Mouse (Mus musculus): ENCODE measurements around the gene Otos. TPM values are rescaled to one million over a fixed set of nuclear protein-coding genes. Genes with fewer than 3 reads are reported as not detected.

Gene Otos
- polyA plus RNA-seq, 1 experiment from 2014 or later, result 0.09 TPM

GRCm38 (mm10) chr1:92614516-92614915, 34.1 kb downstream of the Otos start:
- no peak for DNase-seq (ENCODE audit: low spot score)
- no peak for ATAC-seq (replicated peaks; ENCODE audit: low FRiP score, low TSS enrichment, low read depth)
- no peaks in the 10 kb centered on the region for H3K9me3 ChIP-seq (ENCODE audit: control insufficient read depth, low read length)

GRCm38 (mm10) chr1:92613175-92613574, 35.5 kb downstream of the Otos start:
- Histone ChIP-seq H3K27me3 (replicated peaks; ENCODE audit: control insufficient read depth, insufficient read depth, low read length) (no peaks in the 10 kb centered on the region), H3K4me1 (replicated peaks; ENCODE audit: control insufficient read depth, insufficient read depth, low read length) (no peaks in the 10 kb centered on the region), H3K9ac (ENCODE audit: low read length) (no peak overlapping the region), H3K4me3 (ENCODE audit: low read depth, low read length) (no peak overlapping the region), H3K27ac (ENCODE audit: low read depth) (no peak overlapping the region), H3K4me2 (ENCODE audit: low read length) (no peak overlapping the region), H3K9me3 (ENCODE audit: control insufficient read depth, low read length) (no peaks in the 10 kb centered on the region), H3K36me3 (ENCODE audit: control insufficient read depth, insufficient read depth, low read length) (no peaks in the 10 kb centered on the region)
- 46% methylated on average over 4 of the region's 4 CpGs for WGBS
- DNase-seq (ENCODE audit: low spot score), result no peak
- no peak for ATAC-seq (replicated peaks; ENCODE audit: low FRiP score, low TSS enrichment, low read depth)

More at GRCm38 (mm10) chr1:92614516-92614915, 34.1 kb downstream of the Otos start:
- no peak overlapping the region for H3K4me3 ChIP-seq (ENCODE audit: low read depth, low read length)
- WGBS, result 18% methylated on average over 1 of the region's 1 CpGs
- no peak overlapping the region for H3K4me2 ChIP-seq (ENCODE audit: low read length)
- H3K4me1 ChIP-seq (replicated peaks; ENCODE audit: control insufficient read depth, insufficient read depth, low read length), result no peaks in the 10 kb centered on the region
- H3K27me3 ChIP-seq (replicated peaks; ENCODE audit: control insufficient read depth, insufficient read depth, low read length), result no peaks in the 10 kb centered on the region
- H3K36me3 ChIP-seq (ENCODE audit: control insufficient read depth, insufficient read depth, low read length), result no peaks in the 10 kb centered on the region
- no peak overlapping the region for H3K9ac ChIP-seq (ENCODE audit: low read length)
- no peak overlapping the region for H3K27ac ChIP-seq (ENCODE audit: low read depth)

- no peak overlapping the region for H3K4me3 ChIP-seq (ENCODE audit: low read depth, low read length)
- H3K4me2 ChIP-seq (ENCODE audit: low read length), result no peak overlapping the region
- peak; percentile 75 for DNase-seq (ENCODE audit: low spot score)
- H3K4me1 ChIP-seq (replicated peaks; ENCODE audit: control insufficient read depth, insufficient read depth, low read length), result no peaks in the 10 kb centered on the region
- H3K9me3 ChIP-seq (ENCODE audit: control insufficient read depth, low read length), result no peaks in the 10 kb centered on the region
- no peaks in the 10 kb centered on the region for H3K36me3 ChIP-seq (ENCODE audit: control insufficient read depth, insufficient read depth, low read length)
- H3K27ac ChIP-seq (ENCODE audit: low read depth), result no peak overlapping the region
- 0 out of 2 replicates have a peak, but pooled peaks have one; percentile 55 for ATAC-seq (replicated peaks; ENCODE audit: low FRiP score, low TSS enrichment, low read depth)
- H3K27me3 ChIP-seq (replicated peaks; ENCODE audit: control insufficient read depth, insufficient read depth, low read length), result no peaks in the 10 kb centered on the region
- H3K9ac ChIP-seq (ENCODE audit: low read length), result no peak overlapping the region
- WGBS, result 3% methylated on average over 5 of the region's 5 CpGs
These were observed 37.6 kb downstream of the Otos start for GRCm38 (mm10) chr1:92611008-92611407.

- WGBS, result 79% methylated on average over 4 of the region's 4 CpGs
- no peak for ATAC-seq (replicated peaks; ENCODE audit: low FRiP score, low TSS enrichment, low read depth)
- DNase-seq (ENCODE audit: low spot score), result peak; percentile 18
- no peaks in the 10 kb centered on the region for H3K27me3 ChIP-seq (replicated peaks; ENCODE audit: control insufficient read depth, insufficient read depth, low read length)
- H3K9ac ChIP-seq (ENCODE audit: low read length), result no peak overlapping the region
- H3K9me3 ChIP-seq (ENCODE audit: control insufficient read depth, low read length), result no peaks in the 10 kb centered on the region
- no peak overlapping the region for H3K4me2 ChIP-seq (ENCODE audit: low read length)
- no peak overlapping the region for H3K4me3 ChIP-seq (ENCODE audit: low read depth, low read length)
- H3K36me3 ChIP-seq (ENCODE audit: control insufficient read depth, insufficient read depth, low read length), result no peaks in the 10 kb centered on the region
- no peak overlapping the region for H3K27ac ChIP-seq (ENCODE audit: low read depth)
- no peaks in the 10 kb centered on the region for H3K4me1 ChIP-seq (replicated peaks; ENCODE audit: control insufficient read depth, insufficient read depth, low read length)
These were observed 40.9 kb downstream of the Otos start for GRCm38 (mm10) chr1:92607711-92608110.

- ATAC-seq (replicated peaks; ENCODE audit: low FRiP score, low TSS enrichment, low read depth) (no peak), DNase-seq (ENCODE audit: low spot score) (no peak)
- Histone ChIP-seq H3K27ac (ENCODE audit: low read depth) (no peak within 1 kb of the TSS), H3K36me3 (ENCODE audit: control insufficient read depth, insufficient read depth, low read length) (no peaks in the 10 kb centered on the region), H3K9ac (ENCODE audit: low read length) (no peak within 1 kb of the TSS), H3K9me3 (ENCODE audit: control insufficient read depth, low read length) (no peaks in the 10 kb centered on the region), H3K4me3 (ENCODE audit: low read depth, low read length) (no peak within 1 kb of the TSS), H3K4me1 (replicated peaks; ENCODE audit: control insufficient read depth, insufficient read depth, low read length) (no peaks in the 10 kb centered on the region), H3K27me3 (replicated peaks; ENCODE audit: control insufficient read depth, insufficient read depth, low read length) (no peaks in the 10 kb centered on the region), H3K4me2 (ENCODE audit: low read length) (no peak within 1 kb of the TSS)
- WGBS, result 93% methylated on average over 1 of the region's 1 CpGs
These were observed 43.2 kb downstream of the Otos start, which contains the start of gene Olfr1410 for GRCm38 (mm10) chr1:92605482-92605881. Gene Olfr1410, plus strand, starts transcription at chr1:92605782.

GRCm38 (mm10) chr1:92596019-92596418, 52.6 kb downstream of the Otos start:
- 85% methylated on average over 3 of the region's 3 CpGs for WGBS
- Histone ChIP-seq H3K4me3 (ENCODE audit: low read depth, low read length) (no peak overlapping the region), H3K4me2 (ENCODE audit: low read length) (no peak overlapping the region), H3K27me3 (replicated peaks; ENCODE audit: control insufficient read depth, insufficient read depth, low read length) (no peaks in the 10 kb centered on the region), H3K36me3 (ENCODE audit: control insufficient read depth, insufficient read depth, low read length) (no peaks in the 10 kb centered on the region), H3K9me3 (ENCODE audit: control insufficient read depth, low read length) (no peaks in the 10 kb centered on the region), H3K27ac (ENCODE audit: low read depth) (no peak overlapping the region), H3K4me1 (replicated peaks; ENCODE audit: control insufficient read depth, insufficient read depth, low read length) (no peaks in the 10 kb centered on the region), H3K9ac (ENCODE audit: low read length) (no peak overlapping the region)
- ATAC-seq (replicated peaks; ENCODE audit: low FRiP score, low TSS enrichment, low read depth) (no peak), DNase-seq (ENCODE audit: low spot score) (peak; percentile 46)

Other genes with a start within 250 kb of the Otos start
- gene Ndufa10, start 175.0 kb downstream of the Otos start, polyA plus RNA-seq (2014; fragmentation: Nextera tagmentation; extraction: Ambion mirVana), result 312 and 331 TPM in 2 replicates
- not detected in 2 replicates for gene Olfr1416, start 163.7 kb downstream of the Otos start, polyA plus RNA-seq (2014; fragmentation: Nextera tagmentation; extraction: Ambion mirVana)
- gene Olfr1415, start 152.7 kb downstream of the Otos start, polyA plus RNA-seq (2014; fragmentation: Nextera tagmentation; extraction: Ambion mirVana), result not detected in 2 replicates
- not detected in 2 replicates for gene Olfr1414, start 130.2 kb downstream of the Otos start, polyA plus RNA-seq (2014; fragmentation: Nextera tagmentation; extraction: Ambion mirVana)
- gene Olfr1413, start 77.5 kb downstream of the Otos start, polyA plus RNA-seq (2014; fragmentation: Nextera tagmentation; extraction: Ambion mirVana), result not detected in 2 replicates
- gene Olfr1412, start 63.1 kb downstream of the Otos start, polyA plus RNA-seq (2014; fragmentation: Nextera tagmentation; extraction: Ambion mirVana), result not detected in 2 replicates
- not detected in 2 replicates for gene Olfr1411, start 54.4 kb downstream of the Otos start, polyA plus RNA-seq (2014; fragmentation: Nextera tagmentation; extraction: Ambion mirVana)
- gene Olfr1410, start 43.1 kb downstream of the Otos start, polyA plus RNA-seq (2014; fragmentation: Nextera tagmentation; extraction: Ambion mirVana), result not detected in 2 replicates
- gene Olfr12, start 31.1 kb downstream of the Otos start, polyA plus RNA-seq (2014; fragmentation: Nextera tagmentation; extraction: Ambion mirVana), result not detected in 2 replicates
- gene Cops9, start 6.9 kb downstream of the Otos start, polyA plus RNA-seq (2014; fragmentation: Nextera tagmentation; extraction: Ambion mirVana), result 424 and 467 TPM in 2 replicates
- gene Gpc1, start 182.8 kb upstream of the Otos start, polyA plus RNA-seq (2014; fragmentation: Nextera tagmentation; extraction: Ambion mirVana), result 46.3 and 47.9 TPM in 2 replicates

All from intestine, embryonic 14.5 days (tissue).